Mouse (Mus musculus) central nervous system, embryonic 14 days (tissue): ENCODE measurements around the gene Ell. TPM values are rescaled to one million over a fixed set of nuclear protein-coding genes. Genes with fewer than 3 reads are reported as not detected.

Source experiments
- polyA plus RNA-seq: library from polyadenylated mRNA; depleted of rRNA; stranded (reverse); fragments of >200 nt; gene quantifications from 2 replicates; pipeline ENCODE4 v1.2.3, GENCODE M21; 2012; rRNA removed

Gene Ell
- 29.2 and 29.7 TPM in 2 replicates for polyA plus RNA-seq

DNA sequence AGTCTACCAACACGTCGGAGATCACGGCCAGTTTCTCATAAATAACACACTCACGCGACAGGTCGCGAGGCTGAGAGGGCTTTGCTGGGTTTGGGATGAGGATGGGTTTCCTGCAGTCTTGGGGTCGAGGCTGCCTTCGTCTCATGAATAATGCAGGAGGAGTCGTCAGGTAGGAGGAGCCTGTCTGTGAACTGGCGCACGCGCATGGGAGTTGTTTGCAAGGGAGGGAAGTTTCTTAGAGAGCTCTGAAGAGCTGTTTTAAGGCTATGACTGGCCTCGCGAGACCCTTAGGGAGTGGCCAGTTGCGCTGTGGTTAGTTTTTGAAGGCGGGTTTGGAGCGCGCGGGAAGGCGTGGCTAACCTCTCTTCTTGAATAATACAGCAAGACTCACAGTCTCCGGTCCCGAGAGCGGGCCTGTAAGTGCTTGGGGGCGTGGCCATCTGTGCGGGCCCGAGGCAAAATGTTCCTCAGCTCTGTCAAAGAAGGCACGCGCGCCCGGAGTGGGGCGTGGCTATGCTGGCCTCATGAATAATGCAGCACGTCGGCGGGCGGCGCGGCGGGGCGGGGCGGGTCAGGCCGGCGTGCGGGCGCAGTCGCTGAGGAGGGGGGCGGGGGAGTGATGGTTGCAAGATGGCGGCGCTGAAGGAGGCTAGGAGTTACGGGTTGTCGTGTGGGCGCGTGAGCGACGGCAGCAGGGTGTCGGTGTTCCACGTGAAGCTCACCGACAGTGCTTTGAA, at the start of gene Ell:
Gene Ell, plus strand, starts transcription at position 381 of the 737 bp plus-strand sequence.

DNA sequence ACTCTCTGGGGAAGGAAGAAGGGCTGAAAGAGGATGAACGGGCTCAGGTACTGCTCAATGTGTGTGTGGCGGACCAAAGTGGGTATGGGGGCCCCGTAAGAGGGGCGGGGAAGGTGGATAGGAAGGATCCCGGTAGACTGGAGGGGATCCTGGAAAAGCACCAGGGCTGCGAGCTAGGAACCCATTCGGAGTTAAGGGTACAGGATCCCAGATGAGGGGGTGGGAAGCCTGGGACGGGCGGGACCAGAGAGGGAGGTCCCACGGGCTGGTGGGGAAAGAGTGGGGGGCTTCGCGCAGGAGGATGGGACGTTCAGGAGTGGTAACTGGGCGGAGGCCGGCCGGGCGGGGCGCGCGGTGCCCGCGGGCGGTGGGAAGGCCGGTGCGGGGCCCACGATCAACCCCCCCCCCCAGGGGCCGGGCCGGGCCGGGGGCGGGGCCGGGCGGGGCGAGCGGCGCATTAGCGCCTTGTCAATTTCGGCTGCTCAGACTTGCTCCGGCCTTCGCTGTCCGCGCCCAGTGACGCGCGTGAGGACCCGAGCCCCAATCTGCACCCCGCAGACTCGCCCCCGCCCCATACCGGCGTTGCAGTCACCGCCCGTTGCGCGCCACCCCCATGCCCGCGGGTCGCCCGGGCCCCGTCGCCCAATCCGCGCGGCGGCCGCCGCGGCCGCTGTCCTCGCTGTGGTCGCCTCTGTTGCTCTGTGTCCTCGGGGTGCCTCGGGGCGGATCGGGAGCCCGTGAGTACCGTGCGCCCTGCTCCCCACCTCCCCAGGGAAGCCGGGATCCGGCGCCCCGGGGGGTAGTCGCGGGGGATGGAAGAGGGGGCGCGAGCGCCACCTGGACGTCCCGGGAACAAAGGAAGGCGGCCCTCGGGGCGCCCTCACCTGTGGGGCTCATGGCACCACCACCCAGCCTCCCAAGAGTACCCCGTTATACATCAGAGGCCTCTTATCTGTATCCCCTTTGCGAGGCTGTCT, 46.3 kb upstream of the Ell start, which contains the start of gene Crlf1:
Gene Crlf1, plus strand, starts transcription at position 495 of the 977 bp plus-strand sequence.

GRCm38 (mm10) chr8:70506328-70507026, 32.8 kb upstream of the Ell start, which contains the start of gene Rex1bd:
TSS of gene Rex1bd (minus strand) at chr8:70506752.

DNA sequence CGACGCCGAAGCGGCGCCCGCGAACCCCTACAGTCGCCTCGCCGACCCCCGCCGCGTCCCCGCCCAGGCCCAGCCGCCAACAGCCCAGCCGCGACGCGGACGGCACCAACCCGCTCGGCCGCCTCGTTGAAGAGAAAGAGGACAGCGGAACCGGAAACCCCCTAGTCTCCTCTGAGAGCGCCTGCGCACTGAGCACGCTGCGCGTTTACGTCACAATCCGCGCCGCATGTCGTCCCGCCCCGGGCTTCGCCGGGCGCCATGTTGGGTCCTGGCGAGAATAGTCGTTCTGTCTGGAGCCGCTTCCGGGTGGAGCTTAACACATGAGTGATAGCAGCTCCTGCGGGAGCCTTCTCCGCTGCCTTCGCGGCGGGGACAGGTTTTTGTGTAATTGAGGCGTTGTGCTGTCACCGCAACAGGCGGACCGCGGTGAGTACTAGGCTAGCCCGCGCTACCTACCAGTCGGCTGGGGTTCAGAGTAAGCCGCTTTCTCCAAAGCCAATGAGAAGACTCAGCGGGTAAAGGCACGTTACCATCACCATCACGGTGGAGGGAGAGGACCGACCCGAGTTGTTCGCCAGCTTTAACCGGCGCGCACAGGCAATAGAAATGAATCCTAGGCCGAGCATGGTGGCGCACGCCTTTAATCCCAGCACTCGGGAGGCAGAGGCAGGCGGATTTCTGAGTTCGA, 28.9 kb upstream of the Ell start, which contains the start of gene Uba52:
Gene Uba52, minus strand, starts transcription at position 574 of the 688 bp plus-strand sequence.

GRCm38 (mm10) chr8:70527512-70528181, 11.6 kb upstream of the Ell start, which contains the start of the genes Fkbp8 and Kxd1:
TSS of gene Fkbp8 (plus strand) at chr8:70527724.
TSS of gene Kxd1 (minus strand) at chr8:70527956.

DNA sequence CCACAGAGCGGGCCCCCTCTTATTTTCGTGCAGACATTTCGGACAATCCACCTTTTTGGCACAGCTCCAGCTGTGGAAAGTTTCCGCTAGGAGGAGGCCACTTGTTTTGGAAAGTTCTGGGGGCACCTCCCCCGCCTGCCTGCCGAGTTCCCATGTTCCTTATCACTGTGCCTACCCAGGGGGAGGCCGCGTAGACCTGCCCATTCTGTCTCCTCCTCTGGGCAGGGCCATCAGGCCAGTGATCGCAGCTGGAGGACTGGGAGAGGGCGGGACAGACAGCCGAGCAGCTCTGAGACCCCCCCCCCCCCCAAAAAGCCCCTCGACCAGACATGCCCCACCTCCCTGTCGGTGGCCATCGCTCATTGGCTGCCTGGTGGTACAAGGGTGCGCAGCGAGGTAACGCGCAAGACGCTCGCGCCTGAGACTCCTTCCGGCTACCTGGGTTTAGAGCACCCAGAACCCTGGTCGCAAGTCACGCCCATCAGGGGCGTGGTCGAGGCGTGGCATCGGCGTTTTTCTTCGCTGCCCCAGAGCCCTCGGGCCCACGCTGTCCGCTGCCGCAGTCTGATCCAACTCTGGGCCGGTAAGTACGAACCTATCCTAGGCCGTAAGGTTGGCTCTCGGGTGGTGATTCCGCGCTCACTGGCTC, 54.8 kb downstream of the Ell start, which contains the start of gene Isyna1:
Gene Isyna1, plus strand, starts transcription at position 413 of the 649 bp plus-strand sequence.

GRCm38 (mm10) chr8:70608749-70609367, 69.6 kb downstream of the Ell start, which contains the start of gene Ssbp4:
TSS of gene Ssbp4 (minus strand) at chr8:70608872.

DNA sequence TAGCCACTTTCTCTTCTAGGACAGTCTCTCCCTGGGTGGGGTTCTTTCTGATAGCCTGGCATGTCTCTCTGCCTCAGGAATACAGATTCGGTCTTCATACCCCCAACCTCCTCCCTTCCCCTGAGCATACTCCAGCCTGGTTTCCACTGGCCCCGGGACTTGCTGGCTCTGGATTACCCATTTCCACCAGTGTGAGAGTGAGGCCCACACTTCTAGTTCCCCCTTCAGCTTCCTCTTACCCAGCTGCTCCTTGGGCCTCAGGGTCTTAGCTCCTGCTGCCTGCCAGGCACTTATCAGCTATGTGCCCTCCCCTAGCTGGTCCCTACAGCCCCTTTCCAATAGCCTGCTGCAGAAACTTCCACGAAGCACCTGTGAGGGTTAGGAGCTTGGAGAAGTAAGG, 76.6 kb downstream of the Ell start, which contains the start of gene Lrrc25:
Gene Lrrc25, plus strand, starts transcription at position 262 of the 400 bp plus-strand sequence.

DNA sequence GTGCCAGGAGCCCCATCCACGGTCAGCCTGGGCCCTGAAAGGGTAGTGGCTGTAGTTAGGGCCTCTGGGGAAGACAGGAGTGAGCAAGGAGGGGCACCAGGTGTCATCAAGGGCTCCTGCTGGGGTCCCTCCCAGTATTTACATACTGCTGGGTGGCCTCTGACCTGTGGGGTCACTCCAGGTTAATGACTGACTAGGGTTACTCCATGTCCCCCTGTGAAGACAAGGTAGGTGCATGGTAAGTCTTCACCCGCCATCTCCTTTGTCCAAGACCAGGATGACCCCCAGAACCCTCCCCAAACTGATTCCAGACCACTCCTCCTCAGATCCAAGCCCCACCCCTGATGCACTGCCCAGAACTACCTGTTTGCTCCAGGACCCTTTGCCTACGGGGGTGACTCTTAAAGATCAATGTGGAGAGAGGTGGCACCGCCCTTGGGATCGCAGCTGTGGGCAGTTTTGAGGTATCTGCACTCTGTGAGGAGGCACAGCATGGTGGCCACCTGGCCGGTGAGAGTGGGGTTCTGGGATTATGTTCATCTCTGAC, 93.2 kb downstream of the Ell start, which contains the start of gene Gdf15:
Gene Gdf15, minus strand, starts transcription at position 111 of the 547 bp plus-strand sequence.

Other genes starting within 250 kb of the Ell start
- 59.2 and 61.1 TPM in 2 replicates for gene Ddx49, start 237.0 kb upstream of the Ell start, polyA plus RNA-seq
- gene Cope, start 236.9 kb upstream of the Ell start, polyA plus RNA-seq, result 281 and 299 TPM in 2 replicates
- 27.7 and 27.9 TPM in 2 replicates for gene Cers1, start 223.7 kb upstream of the Ell start, polyA plus RNA-seq
- gene Gdf1, start 209.6 kb upstream of the Ell start, polyA plus RNA-seq, result 13.2 and 14.1 TPM in 2 replicates
- gene Upf1, start 186.2 kb upstream of the Ell start, polyA plus RNA-seq, result 26.8 and 30.5 TPM in 2 replicates
- gene Comp, start 165.9 kb upstream of the Ell start, polyA plus RNA-seq, result 0.23 and 14.2 TPM in 2 replicates
- gene Crtc1, start 99.9 kb upstream of the Ell start, polyA plus RNA-seq, result 46.5 and 52.0 TPM in 2 replicates
- gene Klhl26, start 62.5 kb upstream of the Ell start, polyA plus RNA-seq, result 37.6 and 39.6 TPM in 2 replicates
- gene Tmem59l, start 52.1 kb upstream of the Ell start, polyA plus RNA-seq, result 47.6 and 47.7 TPM in 2 replicates
- 1.8 and 6.7 TPM in 2 replicates for gene Crlf1, start 46.3 kb upstream of the Ell start, polyA plus RNA-seq
- 177 and 179 TPM in 2 replicates for gene Rex1bd, start 32.7 kb upstream of the Ell start, polyA plus RNA-seq
- 1,708 and 2,002 TPM in 2 replicates for gene Uba52, start 28.7 kb upstream of the Ell start, polyA plus RNA-seq
- gene Fkbp8, start 11.7 kb upstream of the Ell start, polyA plus RNA-seq, result 446 and 466 TPM in 2 replicates
- gene Kxd1, start 11.5 kb upstream of the Ell start, polyA plus RNA-seq, result 42.2 and 43.7 TPM in 2 replicates
- 143 and 177 TPM in 2 replicates for gene Isyna1, start 54.9 kb downstream of the Ell start, polyA plus RNA-seq
- 183 and 213 TPM in 2 replicates for gene Ssbp4, start 69.4 kb downstream of the Ell start, polyA plus RNA-seq
- 1.6 TPM in 2 replicates for gene Lrrc25, start 76.7 kb downstream of the Ell start, polyA plus RNA-seq
- gene Gdf15, start 93.0 kb downstream of the Ell start, polyA plus RNA-seq, result 0.19 and 0.29 TPM in 2 replicates
- 59.2 and 61.0 TPM in 2 replicates for gene Pgpep1, start 120.9 kb downstream of the Ell start, polyA plus RNA-seq
- gene Lsm4, start 133.8 kb downstream of the Ell start, polyA plus RNA-seq, result 183 and 207 TPM in 2 replicates
- 210 and 211 TPM in 2 replicates for gene Jund, start 159.5 kb downstream of the Ell start, polyA plus RNA-seq
- 0.08 and 0.10 TPM in 2 replicates for gene Iqcn, start 164.0 kb downstream of the Ell start, polyA plus RNA-seq
- gene Gm3336, start 179.1 kb downstream of the Ell start, polyA plus RNA-seq, result not detected in 2 replicates
- gene Pde4c, start 184.3 kb downstream of the Ell start, polyA plus RNA-seq, result 0.53 and 0.63 TPM in 2 replicates
- gene Rab3a, start 215.2 kb downstream of the Ell start, polyA plus RNA-seq, result 325 and 328 TPM in 2 replicates
- 29.6 and 30.7 TPM in 2 replicates for gene Mpv17l2, start 221.5 kb downstream of the Ell start, polyA plus RNA-seq
- 130 and 142 TPM in 2 replicates for gene Pik3r2, start 237.3 kb downstream of the Ell start, polyA plus RNA-seq